Mouse (Mus musculus) heart, embryonic 13.5 days (tissue): Measurements from ENCODE around the gene Gm5862. TPM values are rescaled to one million over a fixed set of nuclear protein-coding genes. Genes with fewer than 3 reads are reported as not detected.
A peak's percentile ranks its signal among the peaks of the same experiment; 100 is the strongest.
"Not testable (repeated sequence)": the region's sequence is repeated elsewhere in the genome, so short reads cannot be mapped to it uniquely, and the experiment has no call there.

Experiments
- ATAC-seq: fragments of 200-750 bp; cut with Nextera tagmentation; 2 replicates; pipeline ENCODE4 v1.8.0; 2017; ENCODE audit warnings: moderate TSS enrichment; ENCODE audit not compliant: insufficient number of reproducible peaks, low FRiP score, low TSS enrichment; ENCODE audit errors: extremely low read depth
- H3K27ac ChIP-seq: fragments of 300-500 bp; sonication (generic); replicated peaks from 2 replicates; pipeline ENCODE4 v1.5.1; 2015; ENCODE audit warnings: moderate library complexity, mild to moderate bottlenecking, inconsistent platforms
- H3K27me3 ChIP-seq: fragments of 300-500 bp; sonication (generic); replicated peaks from 2 replicates; pipeline ENCODE4 v1.6.1; 2015; ENCODE audit warnings: mild to moderate bottlenecking, inconsistent platforms
- H3K36me3 ChIP-seq: fragments of 300-500 bp; sonication (generic); 2 replicates; pipeline ENCODE4 v1.6.1; 2015; ENCODE audit warnings: mild to moderate bottlenecking, inconsistent platforms
- H3K4me1 ChIP-seq: fragments of 300-500 bp; sonication (generic); 2 replicates; pipeline ENCODE4 v1.6.1; 2015; ENCODE audit warnings: inconsistent platforms
- H3K4me2 ChIP-seq: fragments of 300-500 bp; sonication (generic); 2 replicates; pipeline ENCODE4 v1.6.1; 2015; ENCODE audit warnings: inconsistent platforms, mild to moderate bottlenecking, moderate library complexity
- H3K4me3 ChIP-seq: fragments of 300-500 bp; sonication (generic); 2 replicates; pipeline ENCODE4 v1.5.1; 2015; ENCODE audit warnings: moderate library complexity, mild to moderate bottlenecking, inconsistent platforms
- H3K9ac ChIP-seq: fragments of 300-500 bp; sonication (generic); 2 replicates; pipeline ENCODE4 v1.6.1; 2015; ENCODE audit warnings: inconsistent platforms, mild to moderate bottlenecking, moderate library complexity
- H3K9me3 ChIP-seq: fragments of 300-500 bp; sonication (generic); 2 replicates; pipeline ENCODE4 v1.6.1; 2016; ENCODE audit warnings: inconsistent platforms
- WGBS: fragments of 180-500 bp; shearing (Covaris S2); methylation state at CpG from one replicate; pipeline ENCODE4 v1.1.7; 2015; ENCODE audit warnings: mixed read lengths; 5-methylcytosine and 5-hydroxymethylcytosine counted together
- polyA plus RNA-seq: library from polyadenylated mRNA; unstranded; fragments of >200 nt; fragmentation: Nextera tagmentation; extraction: Ambion mirVana; gene quantifications from 2 replicates; pipeline ENCODE4 v1.2.1, GENCODE M21; 2015

The Gm5862 gene
- polyA plus RNA-seq: not detected in 2 replicates

- H3K36me3 ChIP-seq, H3K9ac ChIP-seq, H3K4me2 ChIP-seq, H3K27me3 ChIP-seq, H3K9me3 ChIP-seq, H3K27ac ChIP-seq, H3K4me3 ChIP-seq, H3K4me1 ChIP-seq, ATAC-seq: not testable (repeated sequence)
- no CpG with 5 or more reads among the region's 3 CpGs for WGBS
Measured at GRCm38 (mm10) chr5:26022816-26023215, at the start of gene Gm5862. Gene Gm5862, minus strand, starts transcription at chr5:26022916.

GRCm38 (mm10) chr5:26070716-26071115 lies 48.0 kb upstream of the Gm5862 start:
- H3K9ac ChIP-seq: no peak overlapping the region
- 78% methylated on average over 24 of the region's 24 CpGs for WGBS
- no peaks in the 10 kb centered on the region for H3K27me3 ChIP-seq
- H3K4me2 ChIP-seq: no peak overlapping the region
- no peaks in the 10 kb centered on the region for H3K4me1 ChIP-seq
- no peak for ATAC-seq
- no peak overlapping the region for H3K27ac ChIP-seq
- no peaks in the 10 kb centered on the region for H3K36me3 ChIP-seq
- H3K9me3 ChIP-seq: no peaks in the 10 kb centered on the region
- H3K4me3 ChIP-seq: no peak overlapping the region

GRCm38 (mm10) chr5:26058481-26058880 lies 35.8 kb upstream of the Gm5862 start, which contains the start of gene Gm7347:
Gene Gm7347, minus strand, starts transcription at chr5:26058581.
- H3K27me3 ChIP-seq, H3K4me3 ChIP-seq, H3K4me2 ChIP-seq, H3K27ac ChIP-seq, H3K36me3 ChIP-seq, H3K9ac ChIP-seq, H3K9me3 ChIP-seq, ATAC-seq, H3K4me1 ChIP-seq: not testable (repeated sequence)
- WGBS: no CpG with 5 or more reads among the region's 2 CpGs

GRCm38 (mm10) chr5:26039458-26039857 lies 16.7 kb upstream of the Gm5862 start, which contains the start of gene Speer4a:
Gene Speer4a, minus strand, starts transcription at chr5:26039558.
- not testable (repeated sequence) for H3K27ac ChIP-seq, H3K4me2 ChIP-seq, H3K27me3 ChIP-seq, H3K9ac ChIP-seq, H3K4me1 ChIP-seq, H3K36me3 ChIP-seq, H3K4me3 ChIP-seq, H3K9me3 ChIP-seq, ATAC-seq
- WGBS: 53% methylated on average over 2 of the region's 2 CpGs

- H3K4me3 ChIP-seq, H3K36me3 ChIP-seq, H3K4me1 ChIP-seq, H3K27ac ChIP-seq, H3K9ac ChIP-seq, H3K9me3 ChIP-seq, ATAC-seq: not testable (repeated sequence)
- WGBS: 47% methylated on average over 7 of the region's 7 CpGs
- H3K27me3 ChIP-seq: peaks cover 17% of the 10 kb centered on the region
- H3K4me2 ChIP-seq: peak overlapping the region; percentile 63
Measured at GRCm38 (mm10) chr5:26007697-26008096, 15.0 kb downstream of the Gm5862 start.

- peak overlapping the region; percentile 63 for H3K4me2 ChIP-seq
- not testable (repeated sequence) for H3K4me1 ChIP-seq, H3K9me3 ChIP-seq, H3K27ac ChIP-seq, H3K36me3 ChIP-seq
- H3K4me3 ChIP-seq: peak overlapping the region; percentile 39
- peak; percentile 74 for ATAC-seq
- H3K27me3 ChIP-seq: peaks cover 17% of the 10 kb centered on the region
- WGBS: 16% methylated on average over 45 of the region's 45 CpGs
- H3K9ac ChIP-seq: peak overlapping the region; percentile 19; the same call in 1 of the 2 replicates
Measured at GRCm38 (mm10) chr5:26006937-26007695, 15.6 kb downstream of the Gm5862 start.

GRCm38 (mm10) chr5:26004698-26005097 lies 18.0 kb downstream of the Gm5862 start, which contains the start of gene Gm1979:
Gene Gm1979, minus strand, starts transcription at chr5:26004798.
- ATAC-seq, H3K9me3 ChIP-seq, H3K4me1 ChIP-seq, H3K4me2 ChIP-seq, H3K9ac ChIP-seq, H3K4me3 ChIP-seq, H3K36me3 ChIP-seq, H3K27ac ChIP-seq: not testable (repeated sequence)
- peaks cover 17% of the 10 kb centered on the region for H3K27me3 ChIP-seq
- 74% methylated on average over 1 of the region's 2 CpGs for WGBS

- H3K4me1 ChIP-seq, H3K9me3 ChIP-seq, H3K27me3 ChIP-seq, H3K4me2 ChIP-seq, H3K9ac ChIP-seq, ATAC-seq, H3K4me3 ChIP-seq, H3K27ac ChIP-seq, H3K36me3 ChIP-seq: not testable (repeated sequence)
- WGBS: no CpG with 5 or more reads among the region's 3 CpGs
Measured at GRCm38 (mm10) chr5:25988550-25988949, 34.2 kb downstream of the Gm5862 start, which contains the start of gene Gm21698. Gene Gm21698, minus strand, starts transcription at chr5:25988650.

GRCm38 (mm10) chr5:25972563-25972962 lies 50.2 kb downstream of the Gm5862 start, which contains the start of gene Gm21680:
Gene Gm21680, minus strand, starts transcription at chr5:25972663.
- H3K4me2 ChIP-seq, H3K27me3 ChIP-seq, H3K9me3 ChIP-seq, H3K27ac ChIP-seq, H3K36me3 ChIP-seq, H3K4me1 ChIP-seq, H3K4me3 ChIP-seq, H3K9ac ChIP-seq, ATAC-seq: not testable (repeated sequence)
- no CpG with 5 or more reads among the region's 2 CpGs for WGBS

Other genes starting within 250 kb of the Gm5862 start
- gene Gm21663, start 80.5 kb downstream of the Gm5862 start, polyA plus RNA-seq: 0.07 and 0.18 TPM in 2 replicates
- 0.11 and 0.17 TPM in 2 replicates for gene Gm21671, start 68.5 kb downstream of the Gm5862 start, polyA plus RNA-seq
- 0.05 and 0.19 TPM in 2 replicates for gene Gm21680, start 50.3 kb downstream of the Gm5862 start, polyA plus RNA-seq
- gene Gm21698, start 34.3 kb downstream of the Gm5862 start, polyA plus RNA-seq: 0.05 TPM in 1 of 2 replicates, not detected in the other
- 0.24 TPM in 1 of 2 replicates, not detected in the other for gene Gm1979, start 18.1 kb downstream of the Gm5862 start, polyA plus RNA-seq
- gene Speer4a, start 16.6 kb upstream of the Gm5862 start, polyA plus RNA-seq: 0.25 TPM in 1 of 2 replicates, not detected in the other
- 0.08 and 0.09 TPM in 2 replicates for gene Gm7347, start 35.7 kb upstream of the Gm5862 start, polyA plus RNA-seq
- gene Gm10471, start 66.4 kb upstream of the Gm5862 start, polyA plus RNA-seq: 0.06 TPM in 1 of 2 replicates, not detected in the other
- 0.24 and 0.28 TPM in 2 replicates for gene 5031410I06Rik, start 82.4 kb upstream of the Gm5862 start, polyA plus RNA-seq
- 0.09 and 0.15 TPM in 2 replicates for gene Gm10220, start 98.5 kb upstream of the Gm5862 start, polyA plus RNA-seq
- gene Gm7361, start 234.8 kb upstream of the Gm5862 start, polyA plus RNA-seq: not detected in 2 replicates